Mouse (Mus musculus) heart, adult 8-10 months (tissue): ENCODE results near the gene Heyl. TPM values are rescaled to one million over a fixed set of nuclear protein-coding genes. Genes with fewer than 3 reads are reported as not detected.

ENCODE experiments used
- DNase-seq: peaks from one replicate; pipeline ENCODE4 v3.0.0; 2022; ENCODE audit warnings: low spot score
- total RNA-seq, 4 experiments: library from RNA; stranded (reverse); gene quantifications; 2 replicates each; pipeline ENCODE4 v1.2.4; 2022

Gene Heyl
- 10 to 100 TPM in 3 of 4 experiments, 1 to 10 TPM in 1; 9.7 to 11.7 (median 10.9) TPM for total RNA-seq

- DNase-seq: peak; percentile 57
Measured at GRCm38 (mm10) chr4:123233492-123234084, at the start of gene Heyl. Heyl (plus strand) TSS chr4:123233556.

GRCm38 (mm10) chr4:123184816-123185215 is 48.5 kb upstream of the Heyl start:
- DNase-seq: no peak

GRCm38 (mm10) chr4:123192336-123192735 is 41.0 kb upstream of the Heyl start:
- no peak for DNase-seq

- DNase-seq: no peak
Measured at GRCm38 (mm10) chr4:123193791-123194190, 39.6 kb upstream of the Heyl start.

GRCm38 (mm10) chr4:123196695-123197094 is 36.7 kb upstream of the Heyl start:
- no peak for DNase-seq

- DNase-seq: peak; percentile 53
Measured at GRCm38 (mm10) chr4:123200771-123201185, 32.6 kb upstream of the Heyl start.

- peak; percentile 70 for DNase-seq
Measured at GRCm38 (mm10) chr4:123201186-123202093, 31.9 kb upstream of the Heyl start, which contains the start of gene Nt5c1a. Nt5c1a (plus strand) TSS chr4:123201504.

GRCm38 (mm10) chr4:123202094-123202420 is 31.3 kb upstream of the Heyl start:
- no peak for DNase-seq

- no peak for DNase-seq
Measured at GRCm38 (mm10) chr4:123207337-123207736, 26.0 kb upstream of the Heyl start.

GRCm38 (mm10) chr4:123210996-123211395 is 22.4 kb upstream of the Heyl start:
- no peak for DNase-seq

- no peak for DNase-seq
Measured at GRCm38 (mm10) chr4:123211453-123211852, 21.9 kb upstream of the Heyl start.

GRCm38 (mm10) chr4:123212330-123212729 is 21.0 kb upstream of the Heyl start:
- DNase-seq: no peak

- DNase-seq: no peak
Measured at GRCm38 (mm10) chr4:123213975-123214374, 19.4 kb upstream of the Heyl start.

GRCm38 (mm10) chr4:123215367-123215766 is 18.0 kb upstream of the Heyl start:
- no peak for DNase-seq

- no peak for DNase-seq
Measured at GRCm38 (mm10) chr4:123216782-123217181, 16.6 kb upstream of the Heyl start.

GRCm38 (mm10) chr4:123219720-123220357 is 13.5 kb upstream of the Heyl start:
- no peak for DNase-seq

GRCm38 (mm10) chr4:123220637-123221036 is 12.7 kb upstream of the Heyl start:
- DNase-seq: no peak

GRCm38 (mm10) chr4:123223309-123223708 is 10.0 kb upstream of the Heyl start:
- no peak for DNase-seq

GRCm38 (mm10) chr4:123225718-123226403 is 7.5 kb upstream of the Heyl start:
- peak; percentile 66 for DNase-seq

GRCm38 (mm10) chr4:123227707-123228106 is 5.6 kb upstream of the Heyl start:
- DNase-seq: peak; percentile 81

- DNase-seq: peak; percentile 81
Measured at GRCm38 (mm10) chr4:123228270-123228669, 5.1 kb upstream of the Heyl start.

GRCm38 (mm10) chr4:123229166-123229565 is 4.2 kb upstream of the Heyl start:
- DNase-seq: peak; percentile 48
